Mouse (Mus musculus) spleen, adult 2 months (tissue): Measurements from ENCODE around the gene Gm42791.

ENCODE experiments used
- CTCF ChIP-seq: fragments of 200-500 bp; IDR thresholded peaks from 2 replicates; pipeline ENCODE4 v1.5.1; 2011; ENCODE audit warnings: mild to moderate bottlenecking, inconsistent platforms; ENCODE audit not compliant: insufficient read depth, insufficient read length, insufficient replicate concordance; ENCODE audit errors: extremely low read depth
- POLR2A ChIP-seq: fragments of 200-500 bp; IDR thresholded peaks from 2 replicates; pipeline ENCODE4 v1.6.1; 2011; ENCODE audit warnings: low read depth, low read length, inconsistent platforms

DNA sequence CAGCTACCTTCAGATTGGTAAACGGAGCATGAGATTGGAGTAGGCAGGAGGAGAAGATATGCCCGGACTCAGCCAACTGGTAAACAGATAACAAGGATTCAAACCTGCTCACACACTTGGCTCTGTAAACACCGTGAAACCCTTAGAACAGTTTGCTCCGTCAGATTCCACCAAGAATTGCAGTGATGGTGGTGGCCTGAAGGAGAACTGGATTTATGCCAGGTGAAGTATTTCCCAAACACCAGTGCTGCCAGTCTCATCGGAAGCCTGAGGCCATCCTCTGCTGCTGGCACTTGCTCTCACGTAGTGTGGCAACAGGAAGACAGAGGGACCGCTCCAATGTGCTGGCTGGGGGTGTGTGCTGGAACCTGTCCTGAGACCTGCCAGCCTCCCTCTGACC, 12.6 kb downstream of the Gm42791 start:
- TF ChIP-seq CTCF (no peak), POLR2A (no peak)
